Mouse (Mus musculus): ENCODE results near the gene Wdfy3.

Wdfy3 gene

GRCm38 (mm10) chr5:101827477-101827876 is 242.2 kb downstream of the Wdfy3 start:
- DNase-seq = no peak

- peak; percentile 54 for DNase-seq
Measured at GRCm38 (mm10) chr5:101826531-101826970, 243.2 kb downstream of the Wdfy3 start.

- DNase-seq = no peak
Measured at GRCm38 (mm10) chr5:101825111-101825911, 244.4 kb downstream of the Wdfy3 start.

GRCm38 (mm10) chr5:101822311-101822670 is 247.4 kb downstream of the Wdfy3 start:
- DNase-seq = no peak

GRCm38 (mm10) chr5:101821491-101822310 is 248.0 kb downstream of the Wdfy3 start:
- DNase-seq = no peak

GRCm38 (mm10) chr5:101821052-101821451 is 248.7 kb downstream of the Wdfy3 start:
- no peak for DNase-seq

- no peak for DNase-seq
Measured at GRCm38 (mm10) chr5:101819844-101820243, 249.9 kb downstream of the Wdfy3 start.

- DNase-seq = no peak
Measured at GRCm38 (mm10) chr5:101819216-101819615, 250.5 kb downstream of the Wdfy3 start.

- DNase-seq = no peak
Measured at GRCm38 (mm10) chr5:101816822-101817221, 252.9 kb downstream of the Wdfy3 start.

- DNase-seq = peak; percentile 70
Measured at GRCm38 (mm10) chr5:101811296-101812169, 258.2 kb downstream of the Wdfy3 start.

GRCm38 (mm10) chr5:101802358-101803022 is 267.2 kb downstream of the Wdfy3 start:
- DNase-seq = no peak

GRCm38 (mm10) chr5:101801891-101802290 is 267.8 kb downstream of the Wdfy3 start:
- no peak for DNase-seq

- DNase-seq = no peak
Measured at GRCm38 (mm10) chr5:101792665-101793064, 277.1 kb downstream of the Wdfy3 start.

- no peak for DNase-seq
Measured at GRCm38 (mm10) chr5:101790560-101790959, 279.2 kb downstream of the Wdfy3 start.

GRCm38 (mm10) chr5:101789770-101790169 is 280.0 kb downstream of the Wdfy3 start:
- no peak for DNase-seq

- no peak for DNase-seq
Measured at GRCm38 (mm10) chr5:101785921-101786614, 283.7 kb downstream of the Wdfy3 start.

GRCm38 (mm10) chr5:101784787-101785186 is 284.9 kb downstream of the Wdfy3 start:
- no peak for DNase-seq

- no peak for DNase-seq
Measured at GRCm38 (mm10) chr5:101784328-101784727, 285.4 kb downstream of the Wdfy3 start.
